Comparison of ENCODE assay signal across 8 mouse cellular contexts in the genomic region with DNA sequence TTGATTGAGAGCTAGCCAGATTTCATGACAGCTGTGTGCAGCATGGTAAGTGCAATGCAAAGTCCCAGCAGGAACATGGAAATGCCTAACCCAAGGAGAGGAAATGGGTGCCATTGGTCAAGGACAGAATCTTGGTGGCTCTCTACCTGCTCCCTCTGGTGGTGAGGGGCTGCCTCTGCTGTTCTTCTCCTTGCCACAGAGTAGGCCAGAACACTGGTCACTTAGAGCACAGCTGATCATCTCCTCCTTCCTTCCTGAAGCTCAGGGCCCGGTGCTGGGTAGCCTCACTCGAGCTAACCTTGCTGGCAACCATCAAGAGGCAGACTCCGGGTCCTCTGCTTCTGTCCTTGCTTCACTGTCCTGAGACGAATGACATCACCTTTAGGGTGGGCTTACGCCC. TPM values are rescaled to one million over a fixed set of nuclear protein-coding genes. Genes with fewer than 3 reads are reported as not detected.
DNase-seq lines count a peak whose midpoint lies in the region; ATAC-seq and TF ChIP-seq lines count a peak whose summit lies in the region.

No protein-coding gene starts in this region.

- no peak overlapping the region for H3K4me3 ChIP-seq in hindbrain, embryonic 10.5 days
- H3K4me3 ChIP-seq in hindbrain, embryonic 12.5 days, result no peak overlapping the region
- H3K4me3 ChIP-seq in ES-Bruce4 (ENCODE audit: low read depth, low read length), result no peak overlapping the region
- no peak overlapping the region for H3K4me3 ChIP-seq in limb, embryonic 14.5 days (replicated peaks; ENCODE audit: low read length)
- no peak overlapping the region for H3K4me3 ChIP-seq in stomach, postnatal 0 days (ENCODE audit: low read depth, low read length)

- WGBS in hindbrain, embryonic 10.5 days, result 67% methylated on average over 5 of the region's 5 CpGs
- 65% methylated on average over 5 of the region's 5 CpGs for WGBS in hindbrain, embryonic 12.5 days
- WGBS in limb, embryonic 14.5 days, result 70% methylated on average over 5 of the region's 5 CpGs
- WGBS in stomach, postnatal 0 days, result 58% methylated on average over 5 of the region's 5 CpGs

- TF ChIP-seq CTCF in ES-Bruce4 (IDR thresholded peaks at IDR 0.05; ENCODE audit: low read depth, low read length), result peak; percentile 66
- TF ChIP-seq CTCF in stomach, postnatal 0 days (IDR thresholded peaks at IDR 0.05; ENCODE audit: low read depth), result peak; percentile 74

- peak; percentile 42 for DNase-seq in hindbrain, embryonic 10.5 days (ENCODE audit: low spot score)
- DNase-seq in c-Kit-positive CD71-negative TER-119-negative erythroid progenitor cells, embryonic 14.5 days (ENCODE audit: low read depth), result peak; percentile 5
- DNase-seq in limb, embryonic 14.5 days (ENCODE audit: low spot score), result peak; percentile 9
- DNase-seq in stomach, postnatal 0 days (ENCODE audit: low spot score), result peak; percentile 22
- no peak for DNase-seq in ovary, postnatal 14 days (ENCODE audit: low spot score)

- H3K4me1 ChIP-seq in hindbrain, embryonic 10.5 days (replicated peaks), result no peaks in the 10 kb centered on the region
- no peaks in the 10 kb centered on the region for H3K4me1 ChIP-seq in hindbrain, embryonic 12.5 days
- no peaks in the 10 kb centered on the region for H3K4me1 ChIP-seq in ES-Bruce4 (ENCODE audit: control insufficient read depth, insufficient read depth, low read length)
- H3K4me1 ChIP-seq in limb, embryonic 14.5 days (ENCODE audit: control insufficient read depth, insufficient read depth, low read length), result no peaks in the 10 kb centered on the region
- no peaks in the 10 kb centered on the region for H3K4me1 ChIP-seq in stomach, postnatal 0 days (replicated peaks; ENCODE audit: control insufficient read depth, insufficient read depth)

- H3K4me2 ChIP-seq in hindbrain, embryonic 12.5 days (replicated peaks), result no peak overlapping the region
- H3K4me2 ChIP-seq in limb, embryonic 14.5 days (replicated peaks; ENCODE audit: low read depth, low read length, severe bottlenecking), result no peak overlapping the region
- no peak overlapping the region for H3K4me2 ChIP-seq in stomach, postnatal 0 days (replicated peaks; ENCODE audit: low read depth)

- H3K27me3 ChIP-seq in hindbrain, embryonic 10.5 days (ENCODE audit: insufficient read depth, poor library complexity, severe bottlenecking), result no peaks in the 10 kb centered on the region
- H3K27me3 ChIP-seq in hindbrain, embryonic 12.5 days, result no peaks in the 10 kb centered on the region
- no peaks in the 10 kb centered on the region for H3K27me3 ChIP-seq in ES-Bruce4 (ENCODE audit: control insufficient read depth, insufficient read depth, low read length, poor library complexity, severe bottlenecking)
- no peaks in the 10 kb centered on the region for H3K27me3 ChIP-seq in limb, embryonic 14.5 days (ENCODE audit: control insufficient read depth, insufficient read depth, low read length)
- no peaks in the 10 kb centered on the region for H3K27me3 ChIP-seq in stomach, postnatal 0 days (ENCODE audit: control insufficient read depth, insufficient read depth, low read length)

- ATAC-seq in hindbrain, embryonic 12.5 days (ENCODE audit: low FRiP score), result no peak
- 0 out of 2 replicates have a peak, but pooled peaks have one; percentile 23 for ATAC-seq in granulocyte monocyte progenitor cell, adult 5-6 weeks (replicated peaks; ENCODE audit: poor library complexity, severe bottlenecking)
- ATAC-seq in limb, embryonic 14.5 days (ENCODE audit: low FRiP score, low read depth), result no peak
- ATAC-seq in stomach, postnatal 0 days (ENCODE audit: low FRiP score, low TSS enrichment), result no peak

- H3K36me3 ChIP-seq in hindbrain, embryonic 10.5 days, result no peaks in the 10 kb centered on the region
- H3K36me3 ChIP-seq in hindbrain, embryonic 12.5 days, result no peaks in the 10 kb centered on the region
- no peaks in the 10 kb centered on the region for H3K36me3 ChIP-seq in ES-Bruce4 (ENCODE audit: control insufficient read depth, insufficient read depth, low read length, poor library complexity, severe bottlenecking)
- H3K36me3 ChIP-seq in limb, embryonic 14.5 days (ENCODE audit: control insufficient read depth, insufficient read depth, low read length), result no peaks in the 10 kb centered on the region
- H3K36me3 ChIP-seq in stomach, postnatal 0 days (ENCODE audit: control insufficient read depth, insufficient read depth, low read length), result no peaks in the 10 kb centered on the region

- no peak for TF ChIP-seq EP300 in ES-Bruce4 (IDR thresholded peaks at IDR 0.05; ENCODE audit: insufficient read depth, low read depth, low read length)
- TF ChIP-seq EP300 in stomach, postnatal 0 days (optimal IDR thresholded peaks at IDR 0.05), result no peak

- no peak for TF ChIP-seq POLR2A in ES-Bruce4 (IDR thresholded peaks at IDR 0.05; ENCODE audit: insufficient read depth, low read length)
- no peak for TF ChIP-seq POLR2A in limb, embryonic 14.5 days (IDR thresholded peaks at IDR 0.05; ENCODE audit: borderline replicate concordance, extremely low read depth, insufficient read depth, insufficient read length)

- H3K9ac ChIP-seq in hindbrain, embryonic 12.5 days, result no peak overlapping the region
- H3K9ac ChIP-seq in ES-Bruce4 (ENCODE audit: low read depth, poor library complexity, severe bottlenecking), result no peak overlapping the region
- H3K9ac ChIP-seq in limb, embryonic 14.5 days (ENCODE audit: low read depth, low read length, severe bottlenecking), result no peak overlapping the region
- no peak overlapping the region for H3K9ac ChIP-seq in stomach, postnatal 0 days (ENCODE audit: low read length)

- no peak overlapping the region for H3K27ac ChIP-seq in hindbrain, embryonic 10.5 days
- no peak overlapping the region for H3K27ac ChIP-seq in hindbrain, embryonic 12.5 days
- no peak overlapping the region for H3K27ac ChIP-seq in ES-Bruce4 (ENCODE audit: insufficient read depth, low read length)
- H3K27ac ChIP-seq in limb, embryonic 14.5 days (replicated peaks; ENCODE audit: low read depth, low read length), result no peak overlapping the region
- H3K27ac ChIP-seq in stomach, postnatal 0 days (replicated peaks), result no peak overlapping the region

- H3K9me3 ChIP-seq in hindbrain, embryonic 10.5 days, result no peaks in the 10 kb centered on the region
- H3K9me3 ChIP-seq in hindbrain, embryonic 12.5 days (replicated peaks), result no peaks in the 10 kb centered on the region
- no peaks in the 10 kb centered on the region for H3K9me3 ChIP-seq in ES-Bruce4 (replicated peaks; ENCODE audit: control insufficient read depth, insufficient read depth, low read length, poor library complexity, severe bottlenecking)
- no peaks in the 10 kb centered on the region for H3K9me3 ChIP-seq in limb, embryonic 14.5 days (ENCODE audit: control insufficient read depth, low read length)
- H3K9me3 ChIP-seq in stomach, postnatal 0 days (ENCODE audit: control insufficient read depth, low read length), result no peaks in the 10 kb centered on the region

RNA-seq across cellular contexts. Expression of gene Coa6, which starts 39.6 kb away (rescaled TPM):
- polyA plus RNA-seq in hindbrain, embryonic 10.5 days (2016; fragmentation: Nextera tagmentation; extraction: Ambion mirVana), result 41.4 and 44.2 TPM in 2 replicates
- polyA plus RNA-seq in hindbrain, embryonic 12.5 days (2016; fragmentation: Nextera tagmentation; extraction: Ambion mirVana), result 39.5 and 43.2 TPM in 2 replicates
- polyA plus RNA-seq in ES-Bruce4 (2011; ENCODE audit: insufficient read depth, insufficient read length, low read depth, missing spikeins), result 12.3 and 12.8 TPM in 2 replicates
- total RNA-seq in granulocyte monocyte progenitor cell, adult 5-6 weeks (2014; fragmentation: Nextera tagmentation), result 11.3 and 26.6 TPM in 2 replicates
- 49.5 and 52.8 TPM in 2 replicates for total RNA-seq in granulocyte monocyte progenitor cell, adult 5-6 weeks (2017)
- polyA plus RNA-seq in limb, embryonic 14.5 days (2012; rRNA removed), result 38.9 and 46.5 TPM in 2 replicates
- polyA plus RNA-seq in limb, embryonic 14.5 days (2014; fragmentation: Nextera tagmentation; extraction: Ambion mirVana), result 48.5 and 51.1 TPM in 2 replicates
- 55.6 and 58.7 TPM in 2 replicates for polyA plus RNA-seq in stomach, postnatal 0 days (2015; fragmentation: Nextera tagmentation; extraction: Ambion mirVana)
